Mouse (Mus musculus): ENCODE results near the gene C130050O18Rik. TPM values are rescaled to one million over a fixed set of nuclear protein-coding genes. Genes with fewer than 3 reads are reported as not detected.

Gene C130050O18Rik
- total and polyA plus RNA-seq, 3 experiments, result 0.12 to 0.21 TPM; not detected in 1

- Histone ChIP-seq H3K79me2 (ENCODE audit: control insufficient read depth, insufficient read depth, low read length, poor library complexity) (no peaks in the 10 kb centered on the region; the same call in none of the 2 replicates), H3K4me1 (ENCODE audit: control insufficient read depth in 1 of 2, insufficient read depth in 2 of 2, low read length in 2 of 2) (no peaks in the 10 kb centered on the region), H3K27me3 (ENCODE audit: control insufficient read depth in 1 of 2, insufficient read depth in 2 of 2, low read length in 2 of 2) (no peaks in the 10 kb centered on the region), H3K4me3 (ENCODE audit: control insufficient read depth in 1 of 2, insufficient read depth in 1 of 2, low read depth in 2 of 2, low read length in 2 of 2) (no peak overlapping the region), H3K27ac (ENCODE audit: control insufficient read depth, low read depth, low read length) (no peak overlapping the region), H3K9ac (ENCODE audit: control insufficient read depth, low read depth, low read length, poor library complexity, severe bottlenecking) (no peak overlapping the region), H3K9me3 (replicated peaks; ENCODE audit: insufficient read depth, low read length) (no peaks in the 10 kb centered on the region), H3K36me3 (ENCODE audit: control insufficient read depth in 1 of 2, insufficient read depth in 2 of 2, low read length in 2 of 2) (no peaks in the 10 kb centered on the region)
- TF ChIP-seq SMC3 (IDR thresholded peaks at IDR 0.05; ENCODE audit: low read depth, low read length) (no peak), MXI1 (IDR thresholded peaks at IDR 0.05; ENCODE audit: low read depth, low read length) (no peak), ETS1 (IDR thresholded peaks at IDR 0.05; ENCODE audit: low read depth, low read length) (no peak), TBP (IDR thresholded peaks at IDR 0.05; ENCODE audit: low read depth, low read length) (no peak), POLR2AphosphoS2 (IDR thresholded peaks at IDR 0.05; ENCODE audit: low read length) (no peak), UBTF (IDR thresholded peaks at IDR 0.05; ENCODE audit: borderline replicate concordance, insufficient read depth, low read depth, low read length) (no peak), MYB (IDR thresholded peaks at IDR 0.05; ENCODE audit: low read depth, low read length) (no peak), CHD2 (IDR thresholded peaks at IDR 0.05; ENCODE audit: low read length) (no peak), ZKSCAN1 (IDR thresholded peaks at IDR 0.05; ENCODE audit: low read depth, low read length) (no peak)
- DNase-seq (ENCODE audit: low read depth, low spot score), result no peak
Observed at GRCm38 (mm10) chr5:139445258-139445657, 40.2 kb downstream of the C130050O18Rik start.

DNA sequence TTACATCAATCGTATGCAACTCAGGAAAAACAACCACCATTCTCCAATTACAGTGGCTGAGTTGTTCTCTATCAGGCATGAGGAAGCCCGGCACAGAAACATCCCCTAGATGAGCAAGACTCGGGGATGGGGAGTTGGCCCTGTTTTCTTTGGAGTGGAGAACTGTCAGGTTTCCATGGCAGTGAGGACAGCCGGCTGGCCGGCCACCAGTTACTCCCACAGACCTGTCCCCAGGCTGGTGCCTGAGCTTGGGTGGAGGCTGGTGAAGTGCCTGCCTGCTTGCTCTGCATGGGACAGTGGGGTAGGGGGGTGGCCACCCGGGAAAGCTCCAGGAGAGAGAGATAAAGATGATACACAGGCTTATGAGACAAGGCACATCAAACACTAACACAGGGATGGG, 42.9 kb downstream of the C130050O18Rik start:
- Histone ChIP-seq H3K36me3 (ENCODE audit: control insufficient read depth in 1 of 2, insufficient read depth in 2 of 2, low read length in 2 of 2) (no peaks in the 10 kb centered on the region), H3K4me3 (ENCODE audit: control insufficient read depth in 1 of 2, insufficient read depth in 1 of 2, low read depth in 2 of 2, low read length in 2 of 2) (no peak overlapping the region), H3K27ac (ENCODE audit: control insufficient read depth, low read depth, low read length) (no peak overlapping the region), H3K4me1 (ENCODE audit: control insufficient read depth in 1 of 2, insufficient read depth in 2 of 2, low read length in 2 of 2) (no peaks in the 10 kb centered on the region), H3K79me2 (ENCODE audit: control insufficient read depth, insufficient read depth, low read length, poor library complexity) (no peaks in the 10 kb centered on the region; the same call in none of the 2 replicates), H3K9ac (ENCODE audit: control insufficient read depth, low read depth, low read length, poor library complexity, severe bottlenecking) (no peak overlapping the region), H3K9me3 (replicated peaks; ENCODE audit: insufficient read depth, low read length) (no peaks in the 10 kb centered on the region), H3K27me3 (ENCODE audit: control insufficient read depth in 1 of 2, insufficient read depth in 2 of 2, low read length in 2 of 2) (no peaks in the 10 kb centered on the region)
- no peak for TF ChIP-seq ETS1 (IDR thresholded peaks at IDR 0.05; ENCODE audit: low read depth, low read length)
- TF ChIP-seq ZKSCAN1 (IDR thresholded peaks at IDR 0.05; ENCODE audit: low read depth, low read length), result no peak
- no peak for TF ChIP-seq E2F4 (IDR thresholded peaks at IDR 0.05; ENCODE audit: borderline replicate concordance, low read depth, low read length)
- no peak for TF ChIP-seq HCFC1 (IDR thresholded peaks at IDR 0.05; ENCODE audit: low read depth, low read length)
- DNase-seq (ENCODE audit: low read depth, low spot score), result no peak

GRCm38 (mm10) chr5:139449161-139449791, 44.2 kb downstream of the C130050O18Rik start:
- TF ChIP-seq NELFE (IDR thresholded peaks at IDR 0.05; ENCODE audit: low read depth, low read length), result no peak
- TF ChIP-seq E2F4 (IDR thresholded peaks at IDR 0.05; ENCODE audit: borderline replicate concordance, low read depth, low read length), result no peak
- no peak for TF ChIP-seq NRF1 (IDR thresholded peaks at IDR 0.05; ENCODE audit: insufficient read depth, low read depth, low read length, poor library complexity, severe bottlenecking)
- TF ChIP-seq ZKSCAN1 (IDR thresholded peaks at IDR 0.05; ENCODE audit: low read depth, low read length), result no peak
- TF ChIP-seq BHLHE40 (IDR thresholded peaks at IDR 0.05; ENCODE audit: borderline replicate concordance, low read depth, low read length), result no peak
- no peak for TF ChIP-seq POLR2A (IDR thresholded peaks at IDR 0.05; ENCODE audit: control insufficient read depth in 1 of 2, insufficient read depth in 1 of 2, low read depth in 1 of 2, low read length in 2 of 2, poor library complexity in 1 of 2)
- no peak for TF ChIP-seq ZNF384 (IDR thresholded peaks at IDR 0.05; ENCODE audit: low read depth, low read length)
- no peak for TF ChIP-seq TAL1 (IDR thresholded peaks at IDR 0.05; ENCODE audit: low read length)
- TF ChIP-seq EP300 (IDR thresholded peaks at IDR 0.05; ENCODE audit: low read depth in 1 of 2, low read length in 2 of 2), result no peak
- TF ChIP-seq JUND (IDR thresholded peaks at IDR 0.05; ENCODE audit: low read depth, low read length), result no peak
- no peak for TF ChIP-seq ZC3H11A (IDR thresholded peaks at IDR 0.05; ENCODE audit: low read depth, low read length)
- Histone ChIP-seq H3K79me2 (ENCODE audit: control insufficient read depth, insufficient read depth, low read length, poor library complexity) (no peaks in the 10 kb centered on the region; the same call in none of the 2 replicates), H3K9me3 (replicated peaks; ENCODE audit: insufficient read depth, low read length) (no peaks in the 10 kb centered on the region), H3K27ac (ENCODE audit: control insufficient read depth, low read depth, low read length) (no peak overlapping the region), H3K27me3 (ENCODE audit: control insufficient read depth in 1 of 2, insufficient read depth in 2 of 2, low read length in 2 of 2) (no peaks in the 10 kb centered on the region), H3K36me3 (ENCODE audit: control insufficient read depth in 1 of 2, insufficient read depth in 2 of 2, low read length in 2 of 2) (no peaks in the 10 kb centered on the region), H3K4me1 (ENCODE audit: control insufficient read depth in 1 of 2, insufficient read depth in 2 of 2, low read length in 2 of 2) (no peaks in the 10 kb centered on the region), H3K9ac (ENCODE audit: control insufficient read depth, low read depth, low read length, poor library complexity, severe bottlenecking) (no peak overlapping the region), H3K4me3 (ENCODE audit: control insufficient read depth in 1 of 2, insufficient read depth in 1 of 2, low read depth in 2 of 2, low read length in 2 of 2) (no peak overlapping the region)
- no peak for DNase-seq (ENCODE audit: low read depth, low spot score)
